Mouse (Mus musculus) embryo, embryonic 11 days (tissue): ENCODE measurements around the gene Gm10203.
A peak's percentile ranks its signal among the peaks of the same experiment; 100 is the strongest.
"Not testable (repeated sequence)": the region's sequence is repeated elsewhere in the genome, so short reads cannot be mapped to it uniquely, and the experiment has no call there.

ENCODE experiments used
- DNase-seq: peaks from one replicate; pipeline ENCODE4 v3.0.0-alpha.2; 2015

The Gm10203 gene

GRCm38 (mm10) chr6:149129870-149130269, at the start of gene Gm10203:
TSS of gene Gm10203 (plus strand) at chr6:149130170.
- not testable (repeated sequence) for DNase-seq

GRCm38 (mm10) chr6:149092406-149092805, 37.6 kb upstream of the Gm10203 start:
- DNase-seq = no peak

GRCm38 (mm10) chr6:149093465-149093864, 36.5 kb upstream of the Gm10203 start:
- DNase-seq = peak; percentile 61

DNA sequence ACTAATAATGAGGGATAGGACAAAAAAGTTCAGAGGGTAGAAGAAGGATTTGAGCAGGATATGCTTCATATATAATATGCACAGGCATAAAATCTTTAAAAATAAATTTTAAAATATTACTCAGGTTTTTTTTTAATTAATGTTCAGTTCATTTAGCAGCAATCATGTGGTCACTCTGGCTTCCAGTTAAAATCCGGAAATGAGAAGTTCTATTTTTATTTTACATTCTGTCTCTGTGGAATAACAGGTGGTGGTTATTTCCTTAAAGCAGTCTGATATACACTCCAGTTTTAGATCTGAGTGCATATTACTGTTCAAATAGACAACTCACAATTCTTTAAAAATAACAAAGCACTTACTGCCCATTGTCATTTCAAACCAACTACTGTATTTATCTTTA, 35.4 kb upstream of the Gm10203 start:
- DNase-seq = no peak

- no peak for DNase-seq
Measured at GRCm38 (mm10) chr6:149095389-149095788, 34.6 kb upstream of the Gm10203 start.

DNA sequence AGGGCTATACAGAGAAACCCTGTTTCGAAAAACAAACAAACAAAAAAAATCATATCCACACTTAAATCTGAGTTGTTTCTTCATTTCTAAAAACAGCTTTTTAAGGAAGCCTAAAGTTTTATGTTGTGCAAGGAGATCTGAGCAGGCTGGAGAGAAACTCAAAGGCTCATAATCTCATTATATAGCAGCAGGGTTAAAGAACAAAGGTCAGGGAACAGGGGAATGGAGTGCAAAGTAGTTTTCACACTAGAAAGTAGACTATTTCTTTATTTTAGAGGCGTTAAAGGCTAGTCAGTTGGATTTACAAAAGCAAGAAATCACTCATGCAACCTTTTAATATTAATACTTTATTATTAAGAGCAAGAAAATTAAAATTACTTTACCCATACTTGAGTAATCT, 33.7 kb upstream of the Gm10203 start:
- DNase-seq = no peak

- no peak for DNase-seq
Measured at GRCm38 (mm10) chr6:149097276-149097675, 32.7 kb upstream of the Gm10203 start.

DNA sequence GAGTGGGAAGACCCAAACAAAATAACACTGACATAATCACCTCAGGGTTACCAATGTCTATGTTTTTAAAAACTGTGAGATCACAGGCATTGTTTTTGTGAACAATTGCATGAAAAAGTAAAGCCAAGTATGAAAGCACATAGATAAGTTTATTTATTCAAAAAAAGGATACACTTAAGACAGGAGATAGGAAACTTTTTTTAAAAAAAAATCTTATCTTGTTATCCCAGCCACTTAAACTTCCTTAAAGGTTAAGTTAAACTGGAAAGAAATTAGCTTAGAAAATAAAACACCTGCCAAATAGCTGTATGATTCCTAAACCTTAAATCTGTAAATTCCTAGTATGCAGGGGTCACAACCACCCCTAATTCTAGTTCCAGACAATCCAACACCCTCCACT, 31.0 kb upstream of the Gm10203 start:
- DNase-seq = no peak

- peak; percentile 80 for DNase-seq
Measured at GRCm38 (mm10) chr6:149100174-149101075, 29.5 kb upstream of the Gm10203 start.

DNA sequence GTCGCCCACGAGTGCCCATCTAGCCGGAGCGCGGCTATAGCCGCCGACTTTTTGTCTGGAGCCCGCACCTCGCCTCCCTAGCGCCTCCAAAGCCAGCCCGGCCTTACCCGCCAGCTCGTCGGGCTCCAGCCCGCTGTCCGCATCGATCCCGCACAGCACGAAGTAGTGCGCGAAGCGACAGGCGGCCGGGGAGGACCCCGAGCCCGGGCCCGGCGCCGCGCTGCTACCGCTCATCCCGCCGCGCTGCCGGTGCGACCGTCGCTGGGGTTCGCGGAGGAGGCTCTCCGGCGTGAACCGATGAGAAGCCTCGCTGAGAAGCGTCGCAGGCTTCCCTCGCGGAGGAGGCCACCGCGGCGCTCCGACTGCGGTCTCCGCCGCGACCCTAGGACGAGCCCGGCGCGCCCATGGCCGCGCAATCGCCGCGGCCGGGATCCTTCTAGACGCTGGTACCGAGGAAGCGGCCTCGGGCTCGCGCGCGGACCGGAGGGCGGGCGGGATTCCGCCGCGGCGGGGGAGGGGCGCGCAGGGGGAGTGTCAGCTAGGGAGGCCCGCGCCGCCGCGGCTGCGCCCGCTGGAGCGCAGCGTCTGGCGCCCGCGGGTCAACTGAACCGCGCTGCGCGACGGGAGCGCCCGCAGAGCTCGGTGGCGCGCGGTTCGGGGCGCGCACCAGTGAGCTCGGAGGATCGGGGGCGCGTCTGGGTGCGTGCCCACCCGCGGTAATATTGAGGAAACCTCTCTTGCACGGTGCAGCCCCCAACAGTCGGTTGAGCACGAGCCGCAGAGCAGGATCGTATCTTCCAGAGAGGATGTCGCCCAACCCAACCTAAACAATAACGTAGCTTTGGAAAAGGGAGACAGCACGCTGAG, 28.7 kb upstream of the Gm10203 start, which contains the start of gene Dennd5b:
TSS of gene Dennd5b (minus strand) at position 605 of the 867 bp plus-strand sequence.
- peak; percentile 93 for DNase-seq

DNA sequence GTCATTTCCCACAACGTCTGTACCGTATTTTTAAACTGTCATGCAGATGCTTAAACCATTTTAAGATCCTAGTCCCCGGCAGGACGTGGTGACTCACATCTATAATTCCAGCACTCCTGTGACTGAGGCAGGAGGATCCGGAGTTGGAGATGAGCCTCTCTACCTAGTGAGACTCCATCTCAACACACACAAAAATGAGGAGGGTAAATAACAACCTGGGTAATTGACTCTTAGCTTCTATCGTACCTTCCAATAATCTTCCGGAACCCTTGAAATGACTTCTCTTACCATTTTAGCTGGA, 28.1 kb upstream of the Gm10203 start:
- no peak for DNase-seq

GRCm38 (mm10) chr6:149103451-149103850, 26.5 kb upstream of the Gm10203 start:
- DNase-seq = no peak

DNA sequence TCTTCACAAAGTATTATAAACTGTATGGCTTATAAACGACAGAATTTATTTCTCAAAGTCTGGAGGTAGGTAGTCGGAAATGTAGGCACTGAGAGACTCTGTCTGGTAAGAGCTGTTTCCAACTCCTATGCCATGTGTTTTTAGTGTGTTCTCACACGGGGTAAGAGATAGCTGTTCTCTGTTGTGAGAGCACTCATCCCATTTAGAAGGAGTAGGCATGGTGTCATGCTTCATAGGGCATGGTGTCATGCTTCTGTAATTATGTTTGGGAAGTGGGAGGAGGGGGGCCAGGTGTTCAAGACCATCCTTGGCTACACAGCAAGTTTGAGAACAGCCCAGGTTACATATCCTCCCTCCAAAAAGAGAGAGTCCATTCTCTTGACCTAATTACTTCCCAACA, 22.4 kb upstream of the Gm10203 start:
- DNase-seq = no peak

- DNase-seq = no peak
Measured at GRCm38 (mm10) chr6:149108909-149109308, 21.1 kb upstream of the Gm10203 start.

- DNase-seq = no peak
Measured at GRCm38 (mm10) chr6:149116992-149117391, 13.0 kb upstream of the Gm10203 start.

DNA sequence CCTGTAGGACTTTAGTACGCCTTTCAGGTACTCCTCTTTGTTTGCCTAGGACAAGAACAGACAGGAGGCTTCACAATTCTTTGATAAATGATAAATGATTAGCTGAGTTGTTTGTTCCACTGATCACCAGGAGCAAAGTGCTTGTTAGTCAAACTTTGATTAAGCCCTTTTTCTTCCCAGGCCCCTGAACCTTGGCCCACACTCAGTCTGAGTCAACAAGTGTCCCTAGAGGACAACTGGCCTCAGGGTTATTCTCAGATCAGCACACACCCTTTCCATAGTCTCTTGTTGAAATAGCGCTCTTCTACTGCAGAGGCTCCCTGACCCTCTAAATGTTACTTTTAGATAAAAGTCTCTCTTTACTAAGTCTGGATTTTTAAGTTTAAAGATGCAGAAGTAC, 11.0 kb upstream of the Gm10203 start:
- no peak for DNase-seq

GRCm38 (mm10) chr6:149119853-149120252, 10.1 kb upstream of the Gm10203 start:
- DNase-seq = peak; percentile 80

DNA sequence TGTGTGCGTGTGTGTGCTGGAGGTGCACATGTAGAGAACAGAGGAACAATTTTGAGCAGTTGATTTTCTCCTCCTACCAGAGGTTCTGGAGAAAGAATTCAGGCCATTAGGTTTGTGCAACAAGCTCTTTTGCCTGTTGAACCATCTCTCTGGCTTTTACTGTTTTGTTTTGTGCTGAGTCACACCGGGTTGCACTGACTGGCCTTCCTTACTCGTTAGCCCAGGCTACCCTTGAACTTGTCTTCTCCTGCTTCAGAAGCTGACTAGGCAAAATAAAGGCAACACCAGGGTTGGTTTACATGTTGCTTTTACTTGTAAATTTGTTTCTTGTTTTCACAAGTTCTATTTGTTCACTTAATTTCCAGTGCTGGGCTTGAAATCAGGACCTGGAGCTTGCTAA, 6.9 kb upstream of the Gm10203 start:
- no peak for DNase-seq

- peak; percentile 53 for DNase-seq
Measured at GRCm38 (mm10) chr6:149126675-149127074, 3.3 kb upstream of the Gm10203 start.

DNA sequence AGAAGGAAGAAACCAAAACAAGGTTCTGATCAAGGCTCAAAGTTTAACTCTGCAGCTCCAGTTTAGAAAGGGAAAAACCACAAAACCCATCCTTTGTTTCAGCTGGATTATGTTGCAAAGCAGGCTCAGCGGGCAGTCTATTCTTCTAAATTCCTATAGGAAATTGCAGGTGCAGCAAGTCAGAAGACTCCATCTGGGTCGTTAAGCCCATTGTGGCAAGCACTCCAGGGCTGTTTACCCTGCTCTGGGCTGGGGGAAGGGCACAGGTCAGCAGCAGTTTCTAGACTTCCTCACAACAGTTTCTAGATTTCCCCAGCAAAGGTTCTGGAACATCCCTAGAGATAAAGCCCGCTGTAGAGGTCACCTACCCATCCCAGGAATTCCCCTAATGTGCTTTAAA, 1.1 kb downstream of the Gm10203 start:
- DNase-seq = no peak

- peak; percentile 84 for DNase-seq
Measured at GRCm38 (mm10) chr6:149132311-149133077, 2.5 kb downstream of the Gm10203 start.

DNA sequence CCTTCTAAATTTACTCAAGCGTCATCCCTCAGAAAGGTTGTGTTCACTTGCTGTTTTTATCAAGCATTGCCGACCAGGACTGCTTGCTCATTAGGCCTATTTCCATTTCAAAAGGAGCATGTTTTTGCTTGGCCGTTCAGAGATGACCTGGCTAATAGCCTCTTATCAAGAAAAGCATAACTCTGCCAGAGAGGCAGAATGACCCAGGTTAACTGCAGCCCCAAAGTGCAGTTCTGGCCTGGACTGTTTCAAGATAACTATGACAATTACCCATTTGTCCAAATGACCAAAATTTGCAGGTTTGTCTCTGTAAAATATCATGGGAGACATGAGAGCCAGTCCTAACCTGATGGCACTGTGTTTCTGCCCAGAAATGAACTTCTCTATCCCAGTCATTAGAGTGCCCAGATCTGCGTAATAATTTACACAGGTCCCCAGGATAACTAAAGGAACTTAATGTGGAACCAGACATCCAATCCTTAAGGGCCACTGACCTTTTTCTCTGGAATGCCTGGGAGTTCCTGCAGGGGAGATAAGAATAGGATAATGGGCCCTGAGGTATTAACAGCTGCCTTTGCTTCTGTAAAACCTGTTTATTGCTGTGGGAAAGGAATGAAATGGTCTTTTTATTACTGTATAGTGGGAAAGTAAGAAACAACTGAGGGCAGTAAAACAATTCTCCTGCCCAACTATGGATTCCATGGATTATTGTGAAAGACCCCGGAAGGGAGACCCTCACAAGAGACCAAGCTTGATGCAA, 4.6 kb downstream of the Gm10203 start:
- peak; percentile 35 for DNase-seq
